Mouse (Mus musculus): ENCODE results near the gene Cryba2. TPM values are rescaled to one million over a fixed set of nuclear protein-coding genes. Genes with fewer than 3 reads are reported as not detected.

The Cryba2 gene
- polyA plus RNA-seq, 1 experiment: 3.3 TPM

DNA sequence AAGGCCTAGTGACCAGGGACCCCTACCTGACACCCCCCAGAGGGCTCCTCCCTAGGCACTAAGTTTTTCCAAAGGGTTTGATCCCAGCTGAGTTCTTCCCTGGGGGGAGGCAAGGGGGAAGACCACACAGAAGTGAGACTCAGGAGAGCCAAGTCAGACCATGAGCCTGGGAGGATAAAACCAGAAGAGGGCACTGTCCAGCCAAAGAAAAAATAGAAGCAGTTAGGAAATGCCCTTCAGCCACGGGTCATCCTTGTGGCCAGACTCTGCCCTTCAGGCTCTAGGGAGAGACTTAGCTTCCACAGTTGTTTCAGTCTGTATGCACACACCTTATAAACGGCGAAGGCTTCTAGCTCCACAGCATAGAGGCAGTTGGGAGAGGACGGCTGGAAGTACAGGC lies 31.5 kb upstream of the Cryba2 start:
- DNase-seq: no peak
- Histone ChIP-seq H3K27ac (ENCODE audit: insufficient read depth, low read length) (no peak overlapping the region), H3K4me1 (ENCODE audit: control insufficient read depth, insufficient read depth, low read length) (no peaks in the 10 kb centered on the region), H3K27me3 (ENCODE audit: control insufficient read depth, insufficient read depth, low read length) (no peaks in the 10 kb centered on the region), H3K4me3 (replicated peaks; ENCODE audit: insufficient read depth, low read depth, low read length) (no peak overlapping the region)
- TF ChIP-seq POLR2A (IDR thresholded peaks at IDR 0.05; ENCODE audit: borderline replicate concordance, insufficient read depth, low read length) (no peak), CTCF (IDR thresholded peaks at IDR 0.05; ENCODE audit: borderline replicate concordance, insufficient read depth, low read depth, low read length) (no peak)
- 56% methylated on average over 4 of the region's 4 CpGs for WGBS

DNA sequence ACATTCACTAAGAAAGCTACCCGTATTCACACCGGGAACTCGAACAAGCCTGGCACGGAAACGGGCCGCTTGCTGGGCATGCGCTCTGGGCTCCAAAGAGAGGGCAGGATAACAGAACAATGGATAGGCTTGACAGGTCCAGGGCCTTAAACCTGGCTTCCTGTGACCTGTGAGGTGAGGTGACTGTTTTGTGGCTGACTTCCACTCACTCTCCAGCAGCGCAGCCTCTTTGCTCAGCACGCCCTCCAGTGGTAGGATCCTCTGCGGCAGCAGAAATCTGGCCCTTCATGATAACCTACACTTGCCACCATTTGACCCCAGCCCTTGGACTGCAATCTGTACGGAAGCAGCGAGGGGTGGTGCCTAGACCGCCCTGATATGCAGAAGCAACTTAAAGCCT lies 22.8 kb upstream of the Cryba2 start:
- no peak overlapping the region for H3K27ac ChIP-seq (ENCODE audit: insufficient read depth, low read length)
- H3K4me1 ChIP-seq (ENCODE audit: control insufficient read depth, insufficient read depth, low read length): no peaks in the 10 kb centered on the region
- no peak overlapping the region for H3K4me3 ChIP-seq (replicated peaks; ENCODE audit: insufficient read depth, low read depth, low read length)
- TF ChIP-seq CTCF (IDR thresholded peaks at IDR 0.05; ENCODE audit: borderline replicate concordance, insufficient read depth, low read depth, low read length) (no peak; the same call in 1 of the 2 replicates), POLR2A (IDR thresholded peaks at IDR 0.05; ENCODE audit: borderline replicate concordance, insufficient read depth, low read length) (no peak)
- 19% methylated on average over 13 of the region's 13 CpGs for WGBS
- no peaks in the 10 kb centered on the region for H3K27me3 ChIP-seq (ENCODE audit: control insufficient read depth, insufficient read depth, low read length)
- no peak for DNase-seq

DNA sequence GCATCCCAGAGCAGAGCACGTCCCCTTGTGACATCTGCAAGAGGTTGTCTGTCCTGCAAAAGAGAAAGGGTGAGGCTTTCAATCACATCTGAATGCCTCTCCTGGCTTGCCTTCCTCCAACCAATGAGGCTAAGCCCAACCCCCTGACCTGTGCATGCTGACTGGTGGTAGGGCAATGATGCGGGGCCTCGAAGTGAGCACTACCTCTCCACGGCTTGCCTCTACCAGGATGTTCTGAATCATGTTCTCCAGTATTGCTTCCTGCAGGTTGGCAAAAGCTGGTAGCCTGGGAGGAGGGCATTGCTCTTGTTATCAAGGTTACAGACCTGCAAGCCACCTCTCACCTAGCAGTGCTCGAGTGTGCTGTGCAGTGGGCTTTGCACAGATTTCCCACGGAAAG lies 9.2 kb upstream of the Cryba2 start:
- 21% methylated on average over 6 of the region's 6 CpGs for WGBS
- H3K27me3 ChIP-seq (ENCODE audit: control insufficient read depth, insufficient read depth, low read length): no peaks in the 10 kb centered on the region; the same call in 1 of the 2 replicates
- no peaks in the 10 kb centered on the region for H3K4me1 ChIP-seq (ENCODE audit: control insufficient read depth, insufficient read depth, low read length)
- TF ChIP-seq CTCF (IDR thresholded peaks at IDR 0.05; ENCODE audit: borderline replicate concordance, insufficient read depth, low read depth, low read length) (no peak), POLR2A (IDR thresholded peaks at IDR 0.05; ENCODE audit: borderline replicate concordance, insufficient read depth, low read length) (no peak)
- no peak for DNase-seq
- no peak overlapping the region for H3K4me3 ChIP-seq (replicated peaks; ENCODE audit: insufficient read depth, low read depth, low read length)
- H3K27ac ChIP-seq (ENCODE audit: insufficient read depth, low read length): no peak overlapping the region

DNA sequence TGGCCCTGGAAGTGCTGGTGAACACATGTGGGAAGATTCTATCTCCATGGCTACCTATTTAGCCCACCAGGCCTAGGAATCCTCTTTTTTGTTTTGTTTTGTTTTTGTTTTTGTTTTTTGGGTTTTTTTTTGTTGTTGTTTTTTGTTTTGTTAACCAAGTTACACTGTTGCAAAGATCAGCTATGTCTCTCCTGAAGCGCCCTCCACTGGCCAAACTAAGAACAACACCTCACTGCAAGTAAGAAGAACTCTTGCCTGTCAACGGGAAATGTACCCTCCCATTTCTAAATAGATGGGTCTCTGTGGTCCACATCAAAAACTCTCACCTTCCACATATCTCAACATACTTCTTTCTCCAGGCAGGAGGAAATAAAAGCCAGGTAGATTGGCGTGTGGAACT lies 8.7 kb upstream of the Cryba2 start:
- Histone ChIP-seq H3K4me1 (ENCODE audit: control insufficient read depth, insufficient read depth, low read length) (no peaks in the 10 kb centered on the region), H3K27me3 (ENCODE audit: control insufficient read depth, insufficient read depth, low read length) (no peaks in the 10 kb centered on the region; the same call in 1 of the 2 replicates), H3K4me3 (replicated peaks; ENCODE audit: insufficient read depth, low read depth, low read length) (no peak overlapping the region), H3K27ac (ENCODE audit: insufficient read depth, low read length) (no peak overlapping the region)
- TF ChIP-seq POLR2A (IDR thresholded peaks at IDR 0.05; ENCODE audit: borderline replicate concordance, insufficient read depth, low read length) (no peak), CTCF (IDR thresholded peaks at IDR 0.05; ENCODE audit: borderline replicate concordance, insufficient read depth, low read depth, low read length) (peak; percentile 27; the same call in 1 of the 2 replicates)
- peak; percentile 46 to 60 for DNase-seq
- 2% methylated on average over 3 of the region's 3 CpGs for WGBS

DNA sequence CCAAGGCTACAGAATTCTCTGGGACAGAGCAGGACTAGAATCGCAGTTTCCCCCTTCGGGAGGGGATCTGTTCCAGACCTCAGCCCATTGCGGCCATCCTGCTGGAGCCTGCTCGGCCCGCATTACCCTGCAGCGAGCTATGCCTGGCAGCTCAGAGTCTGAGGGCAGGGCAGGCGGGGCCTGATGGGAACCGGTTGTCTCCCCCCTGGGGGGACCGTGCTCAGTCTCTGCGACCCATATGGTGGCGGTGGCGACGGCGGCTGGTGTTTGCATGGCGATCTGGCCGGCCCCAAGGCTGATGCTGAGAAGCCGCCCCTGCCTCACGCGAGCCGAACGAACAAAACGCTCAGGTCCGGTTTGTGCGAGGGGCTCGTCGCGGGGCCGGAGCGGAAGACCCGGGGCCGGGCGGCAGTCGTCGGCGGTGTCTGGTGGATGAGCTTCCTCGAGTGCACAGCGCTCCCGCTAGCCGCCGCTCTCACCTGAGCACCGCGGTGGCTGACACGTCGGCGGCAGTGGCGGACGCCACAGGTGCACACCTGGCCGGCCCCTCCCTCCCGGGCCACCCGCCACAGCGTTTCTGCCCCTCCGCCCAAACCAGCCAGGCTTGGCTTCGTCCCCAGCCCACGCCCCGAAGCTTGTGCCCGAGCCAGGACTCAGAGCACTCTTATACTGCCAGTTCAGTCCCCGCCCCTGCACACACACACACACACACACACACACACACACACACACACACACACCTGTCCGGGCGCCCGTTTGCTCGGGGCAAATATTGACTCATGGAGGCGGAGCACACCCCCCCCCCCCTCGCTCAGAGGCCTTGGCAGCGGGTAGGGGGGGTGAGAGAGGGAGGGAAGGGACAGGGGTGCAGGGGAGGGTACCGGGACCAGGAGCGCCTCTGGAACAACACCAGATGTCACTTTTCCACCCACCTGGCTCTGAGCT lies 7.7 kb upstream of the Cryba2 start:
- no peak overlapping the region for H3K4me3 ChIP-seq (replicated peaks; ENCODE audit: insufficient read depth, low read depth, low read length)
- no peaks in the 10 kb centered on the region; the same call in 1 of the 2 replicates for H3K27me3 ChIP-seq (ENCODE audit: control insufficient read depth, insufficient read depth, low read length)
- no peaks in the 10 kb centered on the region for H3K4me1 ChIP-seq (ENCODE audit: control insufficient read depth, insufficient read depth, low read length)
- DNase-seq: no peak
- TF ChIP-seq POLR2A (IDR thresholded peaks at IDR 0.05; ENCODE audit: borderline replicate concordance, insufficient read depth, low read length): no peak
- no peak for TF ChIP-seq CTCF (IDR thresholded peaks at IDR 0.05; ENCODE audit: borderline replicate concordance, insufficient read depth, low read depth, low read length)
- WGBS: 4% methylated on average over 65 of the region's 66 CpGs
- no peak overlapping the region for H3K27ac ChIP-seq (ENCODE audit: insufficient read depth, low read length)

DNA sequence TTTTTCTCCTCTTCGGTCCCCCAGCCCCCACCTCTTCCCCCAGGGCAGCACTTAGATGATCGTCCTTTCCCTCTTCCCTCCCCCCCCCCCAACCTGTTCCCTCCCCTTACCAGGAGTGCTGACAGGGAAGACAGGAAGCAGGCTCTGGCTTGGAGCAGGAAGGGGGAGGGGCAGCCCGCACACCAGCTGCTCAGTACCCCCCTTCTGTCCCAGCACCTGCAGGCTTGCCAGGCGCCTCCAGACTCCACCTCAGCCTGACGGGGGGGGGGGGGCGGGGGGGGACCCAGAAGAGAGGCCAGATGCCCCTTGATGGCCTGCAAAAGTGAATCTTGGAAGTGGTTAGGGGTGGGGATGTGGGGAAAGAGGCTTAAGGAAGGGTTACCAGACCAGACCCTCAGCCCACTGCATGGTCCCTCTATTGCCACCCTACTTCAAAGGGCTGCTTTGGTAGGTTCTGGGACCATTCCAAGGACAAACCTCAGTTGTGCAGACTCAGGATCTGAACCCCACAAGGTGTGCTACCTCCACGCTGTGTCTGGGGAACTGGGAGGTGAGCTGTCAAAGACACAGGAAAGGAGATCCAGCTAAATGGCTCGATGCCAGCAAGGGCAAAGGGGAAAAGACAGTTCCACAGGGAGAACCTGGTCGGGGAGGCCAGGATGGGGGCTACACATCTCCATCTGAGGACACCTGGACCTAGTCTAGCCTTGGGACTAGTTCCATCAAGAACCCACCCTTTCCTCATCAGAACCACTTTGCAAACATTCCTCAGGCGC lies 5.9 kb upstream of the Cryba2 start:
- no peak for TF ChIP-seq POLR2A (IDR thresholded peaks at IDR 0.05; ENCODE audit: borderline replicate concordance, insufficient read depth, low read length)
- TF ChIP-seq CTCF (IDR thresholded peaks at IDR 0.05; ENCODE audit: borderline replicate concordance, insufficient read depth, low read depth, low read length): no peak
- WGBS: 32% methylated on average over 8 of the region's 10 CpGs
- H3K27ac ChIP-seq (ENCODE audit: insufficient read depth, low read length): no peak overlapping the region
- no peaks in the 10 kb centered on the region for H3K4me1 ChIP-seq (ENCODE audit: control insufficient read depth, insufficient read depth, low read length)
- no peak for DNase-seq
- no peaks in the 10 kb centered on the region; the same call in 1 of the 2 replicates for H3K27me3 ChIP-seq (ENCODE audit: control insufficient read depth, insufficient read depth, low read length)
- no peak overlapping the region for H3K4me3 ChIP-seq (replicated peaks; ENCODE audit: insufficient read depth, low read depth, low read length)

DNA sequence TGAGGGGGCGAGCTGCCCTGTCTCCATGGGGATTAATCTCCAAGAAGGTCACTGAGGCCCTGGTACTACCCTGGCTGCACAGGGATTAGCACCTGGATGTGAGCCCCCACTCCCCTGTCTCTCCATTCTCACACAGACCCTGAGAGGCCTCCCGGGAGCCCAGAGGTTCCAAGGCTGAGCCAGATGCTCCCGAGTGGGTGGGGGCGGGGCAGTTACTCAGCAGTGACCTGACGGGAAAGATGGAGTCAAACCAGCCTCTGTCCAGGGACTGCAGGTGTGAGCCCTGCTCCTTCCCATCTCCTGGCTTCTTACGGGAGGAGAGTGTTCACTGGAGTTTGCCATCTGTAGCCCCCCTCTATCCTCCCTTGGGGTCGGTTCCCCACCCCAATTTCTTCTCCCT lies 5.0 kb upstream of the Cryba2 start:
- no peaks in the 10 kb centered on the region for H3K4me1 ChIP-seq (ENCODE audit: control insufficient read depth, insufficient read depth, low read length)
- H3K27me3 ChIP-seq (ENCODE audit: control insufficient read depth, insufficient read depth, low read length): no peaks in the 10 kb centered on the region; the same call in 1 of the 2 replicates
- WGBS: 24% methylated on average over 7 of the region's 7 CpGs
- no peak for DNase-seq
- H3K27ac ChIP-seq (ENCODE audit: insufficient read depth, low read length): no peak overlapping the region
- TF ChIP-seq CTCF (IDR thresholded peaks at IDR 0.05; ENCODE audit: borderline replicate concordance, insufficient read depth, low read depth, low read length) (no peak), POLR2A (IDR thresholded peaks at IDR 0.05; ENCODE audit: borderline replicate concordance, insufficient read depth, low read length) (no peak)
- H3K4me3 ChIP-seq (replicated peaks; ENCODE audit: insufficient read depth, low read depth, low read length): no peak overlapping the region
